24 mouse cellular contexts compared by ENCODE assay signal in genomic region chr7:45462325-45462724, GRCm38 (mm10). TPM values are rescaled to one million over a fixed set of nuclear protein-coding genes. Genes with fewer than 3 reads are reported as not detected.
DNase-seq lines count a peak whose midpoint lies in the region; ATAC-seq and TF ChIP-seq lines count a peak whose summit lies in the region.
"Had no signal": no experiment of that assay in that cellular context is flagged by ENCODE, and none has a peak within 500 bp of the region (broad histone marks: within the 10 kb centered on the region; RNA-seq: fewer than 3 reads in every experiment).

No protein-coding gene starts in this region.

- intact Hi-C loops in heart, postnatal 25 days (cut with DNase I), result no loop called here

- no peaks in the 10 kb centered on the region for H3K9me3 ChIP-seq in megakaryocyte, embryonic 14.5 days
- no peaks in the 10 kb centered on the region for H3K9me3 ChIP-seq in intestine, postnatal 0 days (ENCODE audit: control insufficient read depth)
- H3K9me3 ChIP-seq: hindbrain, embryonic 15.5 days; midbrain, embryonic 13.5 days; neural tube, embryonic 15.5 days had no signal

- DNase-seq in heart, adult 11 months, result peak; percentile 87
- no peak for DNase-seq in heart, postnatal 25 days (ENCODE audit: low spot score)
- no peak for DNase-seq in left cerebral cortex, adult 8-10 months (ENCODE audit: low spot score in 2 of 2)
- DNase-seq in adrenal gland, postnatal 10 days, result no peak
- DNase-seq in yolk sac, embryonic 10.5 days (ENCODE audit: low spot score), result no peak
- DNase-seq: cerebellum, adult 8-10 months; heart, postnatal 4 days; kidney, adult 18-20 months; kidney, postnatal 14 days; left cerebral cortex, postnatal 4 days; lung, embryonic 14.5 days; lung, postnatal 4 days; thymus, postnatal 25 days had no signal

- H3K36me3 ChIP-seq in megakaryocyte, embryonic 14.5 days (replicated peaks; ENCODE audit: low read length), result peaks cover 75% of the 10 kb centered on the region
- peaks cover 37% of the 10 kb centered on the region for H3K36me3 ChIP-seq in intestine, postnatal 0 days (ENCODE audit: control insufficient read depth, insufficient read depth)

- 86% methylated on average over 4 of the region's 4 CpGs for WGBS in intestine, postnatal 0 days

- no peaks in the 10 kb centered on the region for H3K27me3 ChIP-seq in megakaryocyte, embryonic 14.5 days (replicated peaks)
- no peaks in the 10 kb centered on the region for H3K27me3 ChIP-seq in intestine, postnatal 0 days (replicated peaks; ENCODE audit: control insufficient read depth, insufficient read depth, low read length)
- H3K27me3 ChIP-seq: hindbrain, embryonic 15.5 days; midbrain, embryonic 13.5 days; neural tube, embryonic 15.5 days; Patski had no signal

- H3K4me1 ChIP-seq in megakaryocyte, embryonic 14.5 days, result peaks cover 73% of the 10 kb centered on the region
- 0 out of 2 replicates have a peak, but pooled peaks cover 14% of the 10 kb centered on the region for H3K4me1 ChIP-seq in intestine, postnatal 0 days (replicated peaks; ENCODE audit: control insufficient read depth, insufficient read depth, low read length)

- no peak for ATAC-seq in megakaryocyte, adult 5-6 weeks (ENCODE audit: poor library complexity, severe bottlenecking)
- no peak for ATAC-seq in intestine, postnatal 0 days
- ATAC-seq: midbrain, embryonic 13.5 days; Patski had no signal

- no peak overlapping the region for H3K4me2 ChIP-seq in intestine, postnatal 0 days (replicated peaks; ENCODE audit: low read depth)
- H3K4me2 ChIP-seq: hindbrain, embryonic 15.5 days; lung, embryonic 14.5 days; midbrain, embryonic 13.5 days; neural tube, embryonic 15.5 days had no signal

- peak overlapping the region; percentile 67 for H3K4me3 ChIP-seq in megakaryocyte, embryonic 14.5 days (replicated peaks)
- H3K4me3 ChIP-seq in intestine, postnatal 0 days (ENCODE audit: low read depth, low read length), result no peak overlapping the region
- H3K4me3 ChIP-seq: hindbrain, embryonic 15.5 days; midbrain, embryonic 13.5 days; neural tube, embryonic 15.5 days had no signal

- no peak overlapping the region for H3K9ac ChIP-seq in intestine, postnatal 0 days (ENCODE audit: low read depth, low read length)
- H3K9ac ChIP-seq: hindbrain, embryonic 15.5 days; lung, embryonic 14.5 days; midbrain, embryonic 13.5 days; neural tube, embryonic 15.5 days had no signal

- TF ChIP-seq CTCF in intestine, postnatal 0 days (IDR thresholded peaks at IDR 0.05; ENCODE audit: low read depth), result no peak

- H3K27ac ChIP-seq in intestine, postnatal 0 days (ENCODE audit: low read depth, low read length), result peak overlapping the region; percentile 94; the same call in 1 of the 2 replicates
- H3K27ac ChIP-seq: hindbrain, embryonic 15.5 days; neural tube, embryonic 15.5 days had no signal

RNA-seq across cellular contexts. Expression of gene Ftl1, which starts 2.6 kb away (rescaled TPM):
- total RNA-seq in heart, postnatal 25 days (2021), result 100 to 1,000 TPM; 210 to 232 TPM
- 24,502 and 30,989 TPM in 2 replicates for polyA plus RNA-seq in megakaryocyte, embryonic 14.5 days (2012; ENCODE audit: insufficient read depth, low replicate concordance)
- 2,869 and 3,213 TPM in 2 replicates for total RNA-seq in megakaryocyte, adult 5-6 weeks (2015)
- 1,589 and 1,786 TPM in 2 replicates for total RNA-seq in megakaryocyte, adult 5-6 weeks (2017)
- polyA plus RNA-seq in intestine, postnatal 0 days (2015; fragmentation: Nextera tagmentation; extraction: Ambion mirVana), result 13,232 and 14,059 TPM in 2 replicates
- 100 to 1,000 TPM; 206 to 283 (median 229) TPM for total RNA-seq in left cerebral cortex, adult 8-10 months (2022)
- total RNA-seq in adrenal gland, postnatal 10 days (2021), result 100 to 1,000 TPM; 527 to 606 TPM

RNA-seq across cellular contexts. Expression of gene Bax, which starts 4.4 kb away (rescaled TPM):
- total RNA-seq in heart, postnatal 25 days (2021), result 10 to 100 TPM; 24.7 to 26.7 TPM
- polyA plus RNA-seq in megakaryocyte, embryonic 14.5 days (2012; ENCODE audit: insufficient read depth, low replicate concordance), result 502 and 597 TPM in 2 replicates
- total RNA-seq in megakaryocyte, adult 5-6 weeks (2015), result 24.6 and 25.0 TPM in 2 replicates
- 31.8 and 37.4 TPM in 2 replicates for total RNA-seq in megakaryocyte, adult 5-6 weeks (2017)
- 173 and 180 TPM in 2 replicates for polyA plus RNA-seq in intestine, postnatal 0 days (2015; fragmentation: Nextera tagmentation; extraction: Ambion mirVana)
- total RNA-seq in left cerebral cortex, adult 8-10 months (2022), result 10 to 100 TPM; 57.8 to 78.7 (median 67.0) TPM
- total RNA-seq in adrenal gland, postnatal 10 days (2021), result 10 to 100 TPM; 52.7 to 53.6 TPM

RNA-seq across cellular contexts. Expression of gene Tulp2, which starts 19.4 kb away (rescaled TPM):
- not detected for total RNA-seq in heart, postnatal 25 days (2021)
- not detected in 2 replicates for polyA plus RNA-seq in megakaryocyte, embryonic 14.5 days (2012; ENCODE audit: insufficient read depth, low replicate concordance)
- not detected in 2 replicates for total RNA-seq in megakaryocyte, adult 5-6 weeks (2015)
- total RNA-seq in megakaryocyte, adult 5-6 weeks (2017), result not detected in 2 replicates
- polyA plus RNA-seq in intestine, postnatal 0 days (2015; fragmentation: Nextera tagmentation; extraction: Ambion mirVana), result 0.65 and 0.78 TPM in 2 replicates
- total RNA-seq in left cerebral cortex, adult 8-10 months (2022), result not detected
- total RNA-seq in adrenal gland, postnatal 10 days (2021), result under 1 TPM; 0.64 to 0.69 TPM
- total RNA-seq: gastrocnemius, adult 18-20 months; granulocyte monocyte progenitor cell, adult 5-6 weeks had no signal

RNA-seq across cellular contexts. Expression of gene Gm45808, which starts 24.3 kb away (rescaled TPM):
- total RNA-seq in heart, postnatal 25 days (2021), result 1 to 10 TPM; 4.0 to 5.1 TPM
- polyA plus RNA-seq in megakaryocyte, embryonic 14.5 days (2012; ENCODE audit: insufficient read depth, low replicate concordance), result not detected in 2 replicates
- not detected in 2 replicates for total RNA-seq in megakaryocyte, adult 5-6 weeks (2015)
- total RNA-seq in megakaryocyte, adult 5-6 weeks (2017), result 0.61 TPM in 1 of 2 replicates, not detected in the other
- not detected in 2 replicates for polyA plus RNA-seq in intestine, postnatal 0 days (2015; fragmentation: Nextera tagmentation; extraction: Ambion mirVana)
- total RNA-seq in left cerebral cortex, adult 8-10 months (2022), result 1 to 10 TPM in 3 of 4 experiments, not detected in 1; 1.9 to 3.2 (median 2.9) TPM
- total RNA-seq in adrenal gland, postnatal 10 days (2021), result 10 to 100 TPM; 26.0 to 27.9 TPM
- total RNA-seq: granulocyte monocyte progenitor cell, adult 5-6 weeks; left cerebral cortex, postnatal 4 days had no signal
- polyA plus RNA-seq: forebrain, embryonic 11.5 days; heart, embryonic 14.5 days; hindbrain, embryonic 15.5 days; lung, embryonic 14.5 days; midbrain, embryonic 13.5 days; neural tube, embryonic 15.5 days; Patski had no signal

RNA-seq across cellular contexts. Expression of gene Ruvbl2, which starts 24.4 kb away (rescaled TPM):
- total RNA-seq in heart, postnatal 25 days (2021), result 10 to 100 TPM; 28.5 to 29.3 TPM
- 90.5 and 244 TPM in 2 replicates for polyA plus RNA-seq in megakaryocyte, embryonic 14.5 days (2012; ENCODE audit: insufficient read depth, low replicate concordance)
- 48.6 and 51.6 TPM in 2 replicates for total RNA-seq in megakaryocyte, adult 5-6 weeks (2015)
- 52.9 and 60.2 TPM in 2 replicates for total RNA-seq in megakaryocyte, adult 5-6 weeks (2017)
- polyA plus RNA-seq in intestine, postnatal 0 days (2015; fragmentation: Nextera tagmentation; extraction: Ambion mirVana), result 35.6 and 38.6 TPM in 2 replicates
- 10 to 100 TPM; 30.0 to 37.5 (median 32.0) TPM for total RNA-seq in left cerebral cortex, adult 8-10 months (2022)
- 10 to 100 TPM; 50.2 to 58.9 TPM for total RNA-seq in adrenal gland, postnatal 10 days (2021)
